Mouse (Mus musculus): ENCODE data around the gene Tnks1bp1. TPM values are rescaled to one million over a fixed set of nuclear protein-coding genes. Genes with fewer than 3 reads are reported as not detected.

Tnks1bp1 gene
- polyA plus RNA-seq, 1 experiment, result 36.9 TPM

GRCm38 (mm10) chr2:85048168-85048751, 438 bp downstream of the Tnks1bp1 start:
- DNase-seq, result peak; percentile 65
- Histone ChIP-seq H3K4me3 (ENCODE audit: control insufficient read depth, insufficient read depth, low read length) (peak overlapping the region; percentile 48), H3K27ac (ENCODE audit: control insufficient read depth, insufficient read depth, low read length) (no peak overlapping the region), H3K27me3 (ENCODE audit: control insufficient read depth, insufficient read depth, low read length) (no peaks in the 10 kb centered on the region), H3K36me3 (ENCODE audit: control insufficient read depth, insufficient read depth, low read length) (peaks cover 25% of the 10 kb centered on the region), H3K4me1 (replicated peaks; ENCODE audit: control insufficient read depth, insufficient read depth, low read length) (peaks cover 9% of the 10 kb centered on the region)
- WGBS, result 4% methylated on average over 37 of the region's 44 CpGs
- TF ChIP-seq POLR2A (IDR thresholded peaks at IDR 0.05; ENCODE audit: control insufficient read depth, extremely low read depth, insufficient read depth, low read length, poor library complexity) (0 out of 2 replicates have a peak, but pooled peaks have one; percentile 24), CTCF (IDR thresholded peaks at IDR 0.05; ENCODE audit: borderline replicate concordance, control insufficient read depth, extremely low read depth, insufficient read depth, low read length, poor library complexity) (no peak)

DNA sequence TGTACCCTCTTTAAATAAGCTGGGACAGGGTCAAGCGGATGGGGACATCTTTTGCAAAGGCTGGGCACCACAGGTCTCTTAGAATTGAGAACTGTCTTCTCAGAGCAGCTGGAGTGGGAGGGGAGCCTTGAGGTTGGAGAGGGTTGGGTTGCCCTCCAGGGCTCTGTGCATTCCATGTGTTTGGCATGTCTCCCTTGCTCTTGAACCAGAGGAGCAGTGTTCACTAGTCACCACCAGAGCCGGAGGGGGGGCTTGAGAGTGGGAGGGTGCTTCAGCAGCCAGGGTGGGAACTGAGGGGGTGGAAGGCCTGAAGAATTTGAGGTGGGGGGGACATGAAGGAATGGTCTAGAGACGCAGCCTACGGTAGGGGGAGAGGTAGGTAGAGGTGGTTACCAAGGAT, 1.5 kb downstream of the Tnks1bp1 start:
- Histone ChIP-seq H3K27me3 (ENCODE audit: control insufficient read depth, insufficient read depth, low read length) (no peaks in the 10 kb centered on the region), H3K4me1 (replicated peaks; ENCODE audit: control insufficient read depth, insufficient read depth, low read length) (peaks cover 9% of the 10 kb centered on the region), H3K36me3 (ENCODE audit: control insufficient read depth, insufficient read depth, low read length) (peaks cover 19% of the 10 kb centered on the region), H3K4me3 (ENCODE audit: control insufficient read depth, insufficient read depth, low read length) (no peak overlapping the region), H3K27ac (ENCODE audit: control insufficient read depth, insufficient read depth, low read length) (no peak overlapping the region)
- 95% methylated on average over 4 of the region's 4 CpGs for WGBS
- no peak for TF ChIP-seq CTCF (IDR thresholded peaks at IDR 0.05; ENCODE audit: borderline replicate concordance, control insufficient read depth, extremely low read depth, insufficient read depth, low read length, poor library complexity)
- no peak for TF ChIP-seq POLR2A (IDR thresholded peaks at IDR 0.05; ENCODE audit: control insufficient read depth, extremely low read depth, insufficient read depth, low read length, poor library complexity)
- DNase-seq, result no peak

GRCm38 (mm10) chr2:85050001-85050634, 2.3 kb downstream of the Tnks1bp1 start:
- Histone ChIP-seq H3K27ac (ENCODE audit: control insufficient read depth, insufficient read depth, low read length) (no peak overlapping the region), H3K27me3 (ENCODE audit: control insufficient read depth, insufficient read depth, low read length) (no peaks in the 10 kb centered on the region), H3K4me1 (replicated peaks; ENCODE audit: control insufficient read depth, insufficient read depth, low read length) (peaks cover 9% of the 10 kb centered on the region), H3K4me3 (ENCODE audit: control insufficient read depth, insufficient read depth, low read length) (no peak overlapping the region), H3K36me3 (ENCODE audit: control insufficient read depth, insufficient read depth, low read length) (peaks cover 15% of the 10 kb centered on the region)
- WGBS, result 91% methylated on average over 10 of the region's 10 CpGs
- no peak for DNase-seq
- TF ChIP-seq POLR2A (IDR thresholded peaks at IDR 0.05; ENCODE audit: control insufficient read depth, extremely low read depth, insufficient read depth, low read length, poor library complexity), result no peak
- no peak for TF ChIP-seq CTCF (IDR thresholded peaks at IDR 0.05; ENCODE audit: borderline replicate concordance, control insufficient read depth, extremely low read depth, insufficient read depth, low read length, poor library complexity)

DNA sequence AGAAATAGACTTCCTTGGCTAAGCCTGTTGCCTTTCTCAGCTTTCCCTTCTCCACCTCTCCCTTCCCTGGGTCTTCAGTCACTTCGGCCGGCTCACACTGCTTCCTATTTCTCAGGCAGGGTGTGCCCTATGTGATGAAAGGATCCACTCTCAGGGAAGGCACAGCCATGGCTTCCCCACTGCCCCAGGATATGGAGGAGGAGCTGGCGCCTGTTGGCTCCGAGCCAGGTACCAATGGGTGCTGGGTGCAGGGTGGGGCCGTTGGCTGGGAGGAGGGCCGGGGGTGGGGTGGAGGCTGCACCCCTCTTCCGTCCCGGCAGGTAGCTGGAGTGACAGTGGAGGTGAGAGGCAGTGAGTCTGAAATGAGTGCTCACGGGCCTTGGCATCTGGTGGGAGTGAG, 2.9 kb downstream of the Tnks1bp1 start:
- TF ChIP-seq CTCF (IDR thresholded peaks at IDR 0.05; ENCODE audit: borderline replicate concordance, control insufficient read depth, extremely low read depth, insufficient read depth, low read length, poor library complexity), result no peak
- WGBS, result 78% methylated on average over 9 of the region's 9 CpGs
- H3K4me3 ChIP-seq (ENCODE audit: control insufficient read depth, insufficient read depth, low read length), result no peak overlapping the region
- peaks cover 9% of the 10 kb centered on the region for H3K4me1 ChIP-seq (replicated peaks; ENCODE audit: control insufficient read depth, insufficient read depth, low read length)
- peaks cover 9% of the 10 kb centered on the region for H3K36me3 ChIP-seq (ENCODE audit: control insufficient read depth, insufficient read depth, low read length)
- no peaks in the 10 kb centered on the region for H3K27me3 ChIP-seq (ENCODE audit: control insufficient read depth, insufficient read depth, low read length)
- no peak overlapping the region for H3K27ac ChIP-seq (ENCODE audit: control insufficient read depth, insufficient read depth, low read length)
- DNase-seq, result no peak

- Histone ChIP-seq H3K4me3 (ENCODE audit: control insufficient read depth, insufficient read depth, low read length) (no peak overlapping the region), H3K4me1 (replicated peaks; ENCODE audit: control insufficient read depth, insufficient read depth, low read length) (peaks cover 5% of the 10 kb centered on the region), H3K27ac (ENCODE audit: control insufficient read depth, insufficient read depth, low read length) (no peak overlapping the region), H3K36me3 (ENCODE audit: control insufficient read depth, insufficient read depth, low read length) (no peaks in the 10 kb centered on the region), H3K27me3 (ENCODE audit: control insufficient read depth, insufficient read depth, low read length) (no peaks in the 10 kb centered on the region)
- TF ChIP-seq POLR2A (IDR thresholded peaks at IDR 0.05; ENCODE audit: control insufficient read depth, extremely low read depth, insufficient read depth, low read length, poor library complexity) (no peak), CTCF (IDR thresholded peaks at IDR 0.05; ENCODE audit: borderline replicate concordance, control insufficient read depth, extremely low read depth, insufficient read depth, low read length, poor library complexity) (no peak)
- 93% methylated on average over 5 of the region's 5 CpGs for WGBS
- no peak for DNase-seq
Observed at GRCm38 (mm10) chr2:85053192-85053816, 5.5 kb downstream of the Tnks1bp1 start.

DNA sequence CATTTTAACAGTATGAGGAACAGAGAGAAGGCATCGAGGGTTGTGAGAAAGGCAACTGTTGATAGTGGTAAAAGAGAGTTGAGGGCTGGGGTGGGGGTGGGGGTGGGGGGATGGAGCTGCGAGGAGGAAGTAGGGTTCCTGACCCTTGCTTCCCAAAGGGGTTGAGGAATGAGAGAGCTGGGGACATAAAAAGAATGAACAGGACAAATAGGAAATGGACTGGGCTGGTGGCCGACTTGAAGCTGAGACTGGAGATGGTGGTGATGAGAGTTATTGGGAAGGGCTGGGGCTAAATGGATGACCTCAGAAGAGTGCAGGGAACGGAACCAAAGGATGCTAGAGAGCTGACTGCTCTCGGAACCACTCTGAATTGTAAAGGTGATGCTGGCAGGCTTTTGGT, 8.9 kb downstream of the Tnks1bp1 start:
- H3K27me3 ChIP-seq (ENCODE audit: control insufficient read depth, insufficient read depth, low read length), result no peaks in the 10 kb centered on the region
- DNase-seq, result no peak
- no peak overlapping the region for H3K27ac ChIP-seq (ENCODE audit: control insufficient read depth, insufficient read depth, low read length)
- WGBS, result 72% methylated on average over 5 of the region's 5 CpGs
- peaks cover 8% of the 10 kb centered on the region for H3K4me1 ChIP-seq (replicated peaks; ENCODE audit: control insufficient read depth, insufficient read depth, low read length)
- H3K4me3 ChIP-seq (ENCODE audit: control insufficient read depth, insufficient read depth, low read length), result no peak overlapping the region
- H3K36me3 ChIP-seq (ENCODE audit: control insufficient read depth, insufficient read depth, low read length), result no peaks in the 10 kb centered on the region
- TF ChIP-seq POLR2A (IDR thresholded peaks at IDR 0.05; ENCODE audit: control insufficient read depth, extremely low read depth, insufficient read depth, low read length, poor library complexity), result no peak
- no peak for TF ChIP-seq CTCF (IDR thresholded peaks at IDR 0.05; ENCODE audit: borderline replicate concordance, control insufficient read depth, extremely low read depth, insufficient read depth, low read length, poor library complexity)

All from thymus, adult 2 months (tissue).